Mouse (Mus musculus) MEL (cell line): Measurements from ENCODE around the gene 4930415O20Rik.

Experiments
- CTCF ChIP-seq, 3 experiments: IDR thresholded peaks in 2 of 3; conservative IDR thresholded peaks in 1 of 3; 2 replicates each; pipeline ENCODE4 v1.5.1; 2011 to 2012; ENCODE audit warnings: low read length in 3 of 3, low read depth in 2 of 3, mild to moderate bottlenecking in 2 of 3, improper control_type of control experiment in 1 of 3, inconsistent platforms in 1 of 3, mixed read lengths in 1 of 3, moderate library complexity in 1 of 3; ENCODE audit not compliant: control insufficient read depth in 1 of 3, insufficient read depth in 1 of 3, poor library complexity in 1 of 3, severe bottlenecking in 1 of 3
- MAZ ChIP-seq: IDR thresholded peaks from 2 replicates; pipeline ENCODE4 v1.6.1; 2012; ENCODE audit warnings: low read depth, mild to moderate bottlenecking, inconsistent platforms, low read length, improper control_type of control experiment
- MEF2A ChIP-seq: IDR thresholded peaks from 2 replicates; pipeline ENCODE4 v1.6.1; 2014; ENCODE audit warnings: low read depth, mild to moderate bottlenecking, inconsistent platforms, low read length, improper control_type of control experiment; ENCODE audit not compliant: poor library complexity, insufficient replicate concordance, severe bottlenecking; ENCODE audit errors: extremely low read depth
- NRF1 ChIP-seq: IDR thresholded peaks from 2 replicates; pipeline ENCODE4 v1.6.1; 2014; ENCODE audit warnings: low read depth, mild to moderate bottlenecking, inconsistent platforms, low read length, improper control_type of control experiment, moderate library complexity; ENCODE audit not compliant: poor library complexity, insufficient read depth, severe bottlenecking
- SMC3 ChIP-seq: IDR thresholded peaks from 2 replicates; pipeline ENCODE4 v1.6.1; 2011; ENCODE audit warnings: low read depth, low read length, improper control_type of control experiment
- TAL1 ChIP-seq: IDR thresholded peaks from 2 replicates; pipeline ENCODE4 v1.6.1; 2012; ENCODE audit warnings: mild to moderate bottlenecking, inconsistent platforms, low read length, moderate library complexity, mixed read lengths

- TF ChIP-seq NRF1 (no peak), MAZ (no peak), TAL1 (no peak), MEF2A (no peak), CTCF (IDR thresholded peaks at IDR 0.05 in 2 of 3, conservative IDR thresholded peaks at IDR 0.05 in 1 of 3; ENCODE audit: control insufficient read depth in 1 of 3, insufficient read depth in 1 of 3, low read depth in 2 of 3, low read length in 3 of 3, poor library complexity in 1 of 3, severe bottlenecking in 1 of 3) (no peak), SMC3 (no peak)
Measured at GRCm38 (mm10) chr15:98636517-98636916, 65.7 kb downstream of the 4930415O20Rik start.
